Mouse (Mus musculus): ENCODE data around the gene Pard3b. TPM values are rescaled to one million over a fixed set of nuclear protein-coding genes. Genes with fewer than 3 reads are reported as not detected.

The Pard3b gene
- polyA plus RNA-seq, 1 experiment from 2014 or later: 6.7 TPM

DNA sequence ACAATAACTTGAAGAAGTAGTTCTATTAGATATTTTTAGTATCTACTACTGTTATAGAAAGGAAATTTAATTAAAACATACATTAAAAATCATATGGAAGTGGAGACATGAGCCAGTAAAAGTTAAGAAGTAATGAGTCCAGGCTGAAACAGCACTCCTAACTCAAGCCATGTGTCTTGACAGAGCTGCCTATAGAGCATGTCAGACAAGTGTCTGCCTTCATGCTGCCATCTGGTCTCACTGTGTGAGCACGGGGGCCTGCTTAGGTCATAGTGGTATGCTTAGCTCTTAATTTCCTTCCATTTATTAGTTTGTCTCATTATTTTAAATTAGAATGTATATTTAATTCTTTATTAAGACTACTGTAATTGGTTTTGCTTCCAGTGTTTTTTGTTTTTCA, 517.3 kb downstream of the Pard3b start:
- ATAC-seq (replicated peaks): no peak
- WGBS: 66% methylated on average over 1 of the region's 1 CpGs
- Histone ChIP-seq H3K9ac (no peak overlapping the region), H3K36me3 (replicated peaks) (no peaks in the 10 kb centered on the region), H3K4me1 (no peaks in the 10 kb centered on the region), H3K27ac (no peak overlapping the region), H3K4me3 (no peak overlapping the region), H3K9me3 (no peaks in the 10 kb centered on the region), H3K27me3 (replicated peaks) (no peaks in the 10 kb centered on the region), H3K4me2 (no peak overlapping the region)

DNA sequence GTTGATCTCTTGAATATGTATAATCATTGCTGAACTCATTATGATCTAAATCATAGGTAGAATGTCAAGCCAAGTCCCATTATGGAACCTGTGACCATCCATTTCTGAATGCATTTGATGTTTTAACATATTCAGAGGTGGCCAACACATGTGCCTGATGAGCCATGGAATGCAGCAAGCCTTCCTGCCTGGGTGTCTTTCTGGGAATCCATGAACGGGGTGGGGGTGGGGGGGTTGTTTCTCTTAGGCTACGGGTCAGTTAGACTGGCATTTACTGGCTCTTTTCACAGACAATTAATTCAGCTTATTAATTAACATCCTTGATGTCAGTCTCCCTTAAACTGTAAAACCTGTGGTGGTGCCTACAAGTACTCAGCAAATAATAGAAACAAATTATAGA, 521.0 kb downstream of the Pard3b start:
- H3K4me3 ChIP-seq: no peak overlapping the region
- no peaks in the 10 kb centered on the region for H3K36me3 ChIP-seq (replicated peaks)
- H3K27me3 ChIP-seq (replicated peaks): no peaks in the 10 kb centered on the region
- H3K9ac ChIP-seq: no peak overlapping the region
- WGBS: 81% methylated on average over 2 of the region's 2 CpGs
- H3K4me2 ChIP-seq: no peak overlapping the region
- H3K27ac ChIP-seq: no peak overlapping the region
- H3K4me1 ChIP-seq: no peaks in the 10 kb centered on the region
- H3K9me3 ChIP-seq: no peaks in the 10 kb centered on the region
- no peak for ATAC-seq (replicated peaks)

DNA sequence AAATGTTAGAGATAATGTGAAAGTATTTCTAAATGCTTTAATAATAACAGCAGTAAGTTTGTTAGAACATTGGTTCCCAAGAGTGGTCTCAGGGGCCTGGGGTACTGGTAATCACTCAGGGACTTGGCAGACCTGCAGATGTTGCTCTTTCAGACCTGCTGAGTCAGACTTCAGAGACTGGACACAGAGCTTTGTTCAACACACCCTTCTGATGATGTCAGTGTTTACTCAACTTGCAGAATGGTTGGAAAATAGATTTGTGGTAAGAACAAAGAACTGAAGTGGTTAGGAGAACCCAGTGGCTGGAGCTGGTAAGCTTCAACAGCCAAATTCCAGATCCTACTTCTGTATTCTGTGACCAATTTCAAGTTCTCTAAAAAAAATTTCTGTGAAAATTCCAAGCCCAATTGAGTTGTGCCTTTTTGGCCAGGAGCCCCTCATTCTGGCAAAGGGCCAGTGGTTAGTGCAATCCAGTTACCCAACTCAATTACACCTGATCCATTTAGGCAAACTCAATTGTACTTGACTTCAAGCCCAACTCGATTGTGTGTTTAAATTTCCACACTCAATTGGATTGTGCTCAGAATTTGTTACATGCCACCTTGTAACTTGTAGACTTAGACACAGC, 536.5 kb downstream of the Pard3b start:
- WGBS: 69% methylated on average over 1 of the region's 1 CpGs
- H3K9me3 ChIP-seq: no peaks in the 10 kb centered on the region
- H3K27ac ChIP-seq: no peak overlapping the region
- H3K4me3 ChIP-seq: no peak overlapping the region
- no peak overlapping the region for H3K9ac ChIP-seq
- no peaks in the 10 kb centered on the region for H3K36me3 ChIP-seq (replicated peaks)
- no peaks in the 10 kb centered on the region for H3K27me3 ChIP-seq (replicated peaks)
- ATAC-seq (replicated peaks): no peak
- no peak overlapping the region for H3K4me2 ChIP-seq
- no peaks in the 10 kb centered on the region for H3K4me1 ChIP-seq

DNA sequence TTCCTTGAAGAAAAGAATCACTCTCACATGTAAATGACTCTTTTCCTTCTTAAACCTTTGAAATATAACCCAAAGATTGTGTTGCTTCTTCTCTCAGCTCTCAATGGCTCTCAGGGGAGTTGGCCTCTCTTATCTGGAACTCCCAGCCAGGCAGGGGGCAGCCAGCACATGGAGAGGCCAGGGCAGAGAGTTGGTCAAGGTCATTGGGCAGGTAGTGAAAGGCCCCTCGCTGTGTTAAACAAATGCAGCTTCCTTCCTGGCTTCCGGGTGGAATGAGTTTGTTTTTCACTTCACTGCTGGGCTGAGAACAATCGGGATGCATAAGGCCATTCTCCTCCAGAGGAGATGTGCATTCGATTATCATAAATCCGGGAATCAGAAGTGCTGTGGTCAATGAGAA, 543.0 kb downstream of the Pard3b start:
- H3K27ac ChIP-seq: no peak overlapping the region
- 3% methylated on average over 5 of the region's 5 CpGs for WGBS

DNA sequence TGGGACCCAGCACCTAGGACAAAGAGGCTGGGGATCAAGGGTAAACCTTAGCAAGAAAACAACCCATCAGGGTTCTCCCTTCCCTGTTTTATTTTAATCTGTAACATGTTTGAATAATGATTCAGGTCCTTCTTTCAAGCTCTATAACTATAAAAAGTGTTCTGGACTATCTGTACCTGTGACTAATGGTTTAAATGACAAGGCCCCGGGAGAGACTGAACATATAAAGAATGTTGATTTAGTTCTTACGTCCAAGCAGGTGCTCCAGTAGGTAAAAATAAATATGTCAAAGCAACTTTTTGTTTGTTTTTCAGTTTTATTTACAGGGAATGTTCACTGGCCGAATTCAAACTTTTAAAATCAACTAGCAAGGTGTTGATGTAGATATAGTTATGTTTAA, 544.0 kb downstream of the Pard3b start:
- no peak for ATAC-seq (replicated peaks)
- no peaks in the 10 kb centered on the region for H3K9me3 ChIP-seq
- WGBS: 79% methylated on average over 3 of the region's 3 CpGs
- H3K36me3 ChIP-seq (replicated peaks): no peaks in the 10 kb centered on the region
- H3K9ac ChIP-seq: no peak overlapping the region
- no peaks in the 10 kb centered on the region for H3K27me3 ChIP-seq (replicated peaks)
- H3K4me3 ChIP-seq: no peak overlapping the region
- peaks cover 7% of the 10 kb centered on the region for H3K4me1 ChIP-seq
- H3K4me2 ChIP-seq: no peak overlapping the region
- no peak overlapping the region for H3K27ac ChIP-seq

More for the DNA sequence above, 543.0 kb downstream of the Pard3b start:
- Histone ChIP-seq H3K4me2 (no peak overlapping the region), H3K36me3 (replicated peaks) (no peaks in the 10 kb centered on the region), H3K4me3 (no peak overlapping the region), H3K9ac (no peak overlapping the region), H3K27me3 (replicated peaks) (no peaks in the 10 kb centered on the region), H3K9me3 (no peaks in the 10 kb centered on the region), H3K4me1 (peaks cover 7% of the 10 kb centered on the region)
- no peak for ATAC-seq (replicated peaks)

DNA sequence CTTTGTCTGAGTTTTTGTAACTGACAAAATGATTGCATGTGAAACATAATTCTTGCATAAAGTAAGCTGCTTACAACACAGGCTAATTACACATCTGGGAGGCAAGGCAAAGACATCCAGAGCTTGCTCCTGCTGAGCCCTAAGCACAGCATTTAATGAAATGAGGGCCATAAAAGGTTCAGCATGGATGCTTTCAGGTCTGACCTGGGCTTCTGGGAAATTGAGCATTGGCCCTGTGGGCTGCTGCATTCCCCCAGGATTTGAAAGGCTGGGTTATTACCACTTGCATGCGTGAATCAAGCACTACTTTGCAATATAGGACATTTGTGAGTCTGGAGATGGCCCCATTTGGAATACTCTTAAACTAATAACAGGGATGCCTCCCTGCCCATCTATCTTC, 552.2 kb downstream of the Pard3b start:
- Histone ChIP-seq H3K9me3 (no peaks in the 10 kb centered on the region), H3K27ac (no peak overlapping the region), H3K4me2 (no peak overlapping the region), H3K36me3 (replicated peaks) (no peaks in the 10 kb centered on the region), H3K27me3 (replicated peaks) (no peaks in the 10 kb centered on the region), H3K4me1 (0 out of 2 replicates have a peak, but pooled peaks cover 3% of the 10 kb centered on the region), H3K9ac (no peak overlapping the region), H3K4me3 (no peak overlapping the region)
- 24% methylated on average over 1 of the region's 1 CpGs for WGBS
- ATAC-seq (replicated peaks): no peak

DNA sequence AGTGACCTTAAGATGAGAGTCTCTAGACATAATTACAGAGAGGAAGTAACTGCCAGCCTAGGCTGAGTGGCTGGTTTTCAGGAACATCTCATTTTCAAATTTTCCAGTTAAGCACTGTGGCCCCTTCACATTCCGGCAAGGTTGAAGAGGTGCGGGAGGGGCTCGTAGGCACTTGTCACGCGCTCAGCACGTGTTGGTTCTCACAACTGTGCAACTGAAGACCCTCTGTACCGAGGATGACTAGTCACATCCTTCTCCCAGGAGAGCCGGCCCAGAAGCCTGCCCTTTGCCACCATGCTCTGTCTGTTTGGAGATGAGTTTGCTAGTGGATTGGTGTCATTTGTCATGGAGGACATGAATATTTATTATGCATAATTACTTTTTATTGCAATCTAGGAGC, 558.9 kb downstream of the Pard3b start:
- Histone ChIP-seq H3K27ac (no peak overlapping the region), H3K27me3 (replicated peaks) (no peaks in the 10 kb centered on the region), H3K9ac (no peak overlapping the region), H3K4me3 (no peak overlapping the region), H3K4me2 (no peak overlapping the region), H3K4me1 (no peaks in the 10 kb centered on the region), H3K36me3 (replicated peaks) (no peaks in the 10 kb centered on the region), H3K9me3 (no peaks in the 10 kb centered on the region)
- ATAC-seq (replicated peaks): no peak
- 54% methylated on average over 8 of the region's 8 CpGs for WGBS

DNA sequence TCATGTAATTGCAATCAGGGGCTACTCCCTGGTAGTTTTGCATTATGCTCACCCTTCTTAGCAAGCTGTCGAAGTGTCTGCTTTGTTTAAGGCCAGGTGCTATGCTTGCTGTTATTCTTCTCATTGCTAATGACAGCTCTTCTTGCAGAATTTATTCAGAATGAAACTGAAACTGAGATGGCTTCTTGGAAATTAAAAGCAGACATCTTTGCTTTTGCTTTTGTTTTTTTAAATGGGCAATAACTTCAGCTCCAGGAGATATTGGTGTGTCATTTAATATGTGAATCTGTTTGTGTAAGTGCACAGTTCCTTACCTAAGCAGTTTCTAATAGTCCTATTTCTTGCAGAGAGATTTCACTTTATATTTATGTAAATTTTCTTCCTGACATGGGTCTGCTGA, 562.3 kb downstream of the Pard3b start:
- Histone ChIP-seq H3K36me3 (replicated peaks) (no peaks in the 10 kb centered on the region), H3K4me3 (no peak overlapping the region), H3K9me3 (no peaks in the 10 kb centered on the region), H3K9ac (no peak overlapping the region), H3K4me1 (no peaks in the 10 kb centered on the region), H3K4me2 (no peak overlapping the region), H3K27ac (no peak overlapping the region), H3K27me3 (replicated peaks) (no peaks in the 10 kb centered on the region)
- 77% methylated on average over 1 of the region's 1 CpGs for WGBS
- no peak for ATAC-seq (replicated peaks)

DNA sequence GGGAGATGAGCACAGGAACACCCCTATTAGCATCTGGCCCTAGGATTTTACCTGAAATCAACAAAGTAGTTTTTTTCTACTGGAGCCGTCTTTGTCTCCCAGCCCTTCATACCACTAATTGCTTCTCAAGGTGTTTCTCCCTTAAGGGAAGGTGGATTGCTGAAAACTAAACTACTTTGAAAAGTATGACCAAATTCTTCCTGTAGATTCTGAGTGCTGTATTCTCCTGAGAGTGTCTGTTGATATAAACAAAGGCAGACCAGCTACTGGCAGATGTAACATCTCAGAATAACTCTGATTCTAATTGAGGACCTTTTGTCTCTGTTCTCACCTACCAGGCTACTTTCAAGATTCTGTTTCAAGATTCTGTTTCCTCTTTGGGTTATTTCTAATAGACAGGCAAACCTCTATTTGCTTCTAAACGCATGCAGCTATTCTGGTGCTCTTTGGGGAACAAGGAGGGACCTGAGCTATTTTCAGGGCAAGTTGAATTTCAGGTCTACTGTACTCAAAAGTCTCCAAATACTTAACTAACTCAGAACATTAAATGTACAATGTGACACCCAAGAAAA, 563.1 kb downstream of the Pard3b start:
- H3K9me3 ChIP-seq: no peaks in the 10 kb centered on the region
- no peak overlapping the region for H3K27ac ChIP-seq
- H3K4me1 ChIP-seq: no peaks in the 10 kb centered on the region
- H3K4me3 ChIP-seq: no peak overlapping the region
- no peak for ATAC-seq (replicated peaks)
- H3K9ac ChIP-seq: no peak overlapping the region
- H3K27me3 ChIP-seq (replicated peaks): no peaks in the 10 kb centered on the region
- 78% methylated on average over 2 of the region's 2 CpGs for WGBS
- H3K4me2 ChIP-seq: no peak overlapping the region
- no peaks in the 10 kb centered on the region for H3K36me3 ChIP-seq (replicated peaks)

DNA sequence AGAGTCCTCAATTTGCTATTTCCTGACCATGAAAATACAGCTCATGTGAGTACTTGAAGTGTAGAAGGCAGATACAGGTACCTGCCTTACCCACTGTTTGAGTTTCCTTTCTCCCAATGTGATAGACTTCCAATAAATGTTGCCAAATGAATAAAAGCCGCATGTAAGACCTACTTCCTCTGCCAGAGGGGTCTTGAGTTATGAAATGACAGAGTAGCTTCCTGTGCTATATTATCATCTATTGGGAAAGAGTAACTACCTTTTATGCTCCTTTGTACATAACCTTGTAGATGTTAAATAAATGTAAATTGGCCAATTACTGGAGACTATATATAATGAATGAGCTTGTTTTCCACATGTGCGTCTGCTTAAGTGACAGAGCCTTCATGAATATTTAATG, 574.7 kb downstream of the Pard3b start:
- H3K27ac ChIP-seq: no peak overlapping the region
- H3K9ac ChIP-seq: no peak overlapping the region
- 59% methylated on average over 2 of the region's 2 CpGs for WGBS
- H3K4me1 ChIP-seq: peaks cover 8% of the 10 kb centered on the region; the same call in 1 of the 2 replicates
- no peaks in the 10 kb centered on the region for H3K9me3 ChIP-seq
- H3K4me3 ChIP-seq: no peak overlapping the region
- H3K36me3 ChIP-seq (replicated peaks): no peaks in the 10 kb centered on the region
- ATAC-seq (replicated peaks): no peak
- no peaks in the 10 kb centered on the region for H3K27me3 ChIP-seq (replicated peaks)
- H3K4me2 ChIP-seq: no peak overlapping the region

DNA sequence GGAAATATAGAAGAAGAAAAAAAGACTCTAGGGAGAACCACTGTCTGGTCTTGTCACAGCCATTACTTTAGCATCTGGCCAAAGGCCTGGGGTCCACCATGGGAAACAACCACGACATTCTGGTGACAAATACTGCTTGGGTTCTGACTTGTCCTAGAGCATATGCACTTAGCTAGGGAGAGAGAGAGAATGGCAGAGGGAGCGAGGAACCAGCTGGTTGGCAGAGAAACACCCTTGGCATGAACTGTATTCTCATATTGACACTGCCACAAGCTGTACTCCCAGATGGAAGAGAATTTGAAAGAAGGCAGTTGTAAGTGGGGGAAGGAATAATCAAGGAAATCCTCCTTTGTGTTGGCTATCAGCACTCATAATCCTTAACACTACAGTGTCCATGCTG, 577.2 kb downstream of the Pard3b start:
- no peak for ATAC-seq (replicated peaks)
- no peaks in the 10 kb centered on the region for H3K9me3 ChIP-seq
- H3K4me2 ChIP-seq: no peak overlapping the region
- H3K4me1 ChIP-seq: peaks cover 8% of the 10 kb centered on the region; the same call in 1 of the 2 replicates
- no peak overlapping the region for H3K9ac ChIP-seq
- no peaks in the 10 kb centered on the region for H3K36me3 ChIP-seq (replicated peaks)
- WGBS: 62% methylated on average over 2 of the region's 2 CpGs
- no peak overlapping the region for H3K27ac ChIP-seq
- H3K27me3 ChIP-seq (replicated peaks): no peaks in the 10 kb centered on the region
- H3K4me3 ChIP-seq: no peak overlapping the region

DNA sequence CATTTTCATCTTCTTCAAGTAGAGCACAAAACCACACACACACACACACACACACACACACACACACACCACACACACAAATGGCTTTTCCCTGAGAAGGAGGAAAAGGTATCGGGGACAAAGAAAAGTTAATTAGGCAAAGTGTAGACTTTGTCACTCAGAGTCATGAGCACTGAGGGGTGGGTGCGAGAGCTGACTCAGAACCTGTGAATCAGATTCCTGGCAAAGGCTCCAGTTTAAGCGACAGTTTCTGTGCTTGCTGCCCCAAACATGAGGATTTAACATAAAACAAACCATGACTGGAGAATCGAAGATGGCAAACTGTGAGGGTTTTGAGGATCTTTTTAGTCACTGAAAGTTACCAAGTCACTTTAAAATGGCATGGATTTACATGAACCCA, 577.9 kb downstream of the Pard3b start:
- H3K27me3 ChIP-seq (replicated peaks): no peaks in the 10 kb centered on the region
- H3K4me2 ChIP-seq: no peak overlapping the region
- 88% methylated on average over 4 of the region's 4 CpGs for WGBS
- H3K9ac ChIP-seq: no peak overlapping the region
- H3K9me3 ChIP-seq: no peaks in the 10 kb centered on the region
- H3K36me3 ChIP-seq (replicated peaks): no peaks in the 10 kb centered on the region
- no peak for ATAC-seq (replicated peaks)
- peaks cover 8% of the 10 kb centered on the region; the same call in 1 of the 2 replicates for H3K4me1 ChIP-seq
- no peak overlapping the region for H3K27ac ChIP-seq
- H3K4me3 ChIP-seq: no peak overlapping the region

DNA sequence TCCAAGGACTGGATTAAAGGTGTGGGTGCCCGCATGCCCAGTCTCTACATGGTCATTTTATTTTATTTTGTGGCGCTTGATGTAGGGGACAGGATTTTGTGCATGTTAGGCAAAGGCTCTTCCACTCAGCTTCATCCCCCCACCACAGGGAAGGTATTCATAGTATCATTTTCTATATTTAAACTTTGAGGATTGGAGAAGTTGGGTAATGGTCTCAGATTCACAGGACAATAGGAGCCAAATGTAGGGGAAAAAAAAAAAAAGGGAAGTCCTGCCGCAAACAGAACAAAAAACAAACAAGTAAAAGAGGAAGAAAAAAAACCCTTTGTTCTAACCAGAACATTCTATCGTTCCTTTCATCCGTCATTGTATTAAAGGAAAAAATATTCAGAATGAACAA, 590.5 kb downstream of the Pard3b start:
- H3K4me3 ChIP-seq: no peak overlapping the region
- H3K4me2 ChIP-seq: no peak overlapping the region
- WGBS: 76% methylated on average over 5 of the region's 5 CpGs
- no peaks in the 10 kb centered on the region for H3K9me3 ChIP-seq
- no peaks in the 10 kb centered on the region for H3K4me1 ChIP-seq
- H3K27me3 ChIP-seq (replicated peaks): no peaks in the 10 kb centered on the region
- ATAC-seq (replicated peaks): no peak
- H3K27ac ChIP-seq: no peak overlapping the region
- no peaks in the 10 kb centered on the region for H3K36me3 ChIP-seq (replicated peaks)
- H3K9ac ChIP-seq: no peak overlapping the region

All from midbrain, embryonic 15.5 days (tissue).